Mouse (Mus musculus) E14TG2a.4 (cell line): Measurements from ENCODE around the gene Fars2.

Experiments used
- CTCF ChIP-seq: conservative IDR thresholded peaks from 2 replicates; pipeline ENCODE4 v1.5.1; 2014; ENCODE audit warnings: low read length
- NANOG ChIP-seq: IDR thresholded peaks from 2 replicates; pipeline ENCODE4 v1.6.1; 2014; ENCODE audit warnings: borderline replicate concordance, low read length, mixed read lengths

- TF ChIP-seq CTCF, result no peak
- no peak for TF ChIP-seq NANOG
These were observed 590.0 kb downstream of the Fars2 start for GRCm38 (mm10) chr13:36707088-36707690.
